Mouse (Mus musculus) T-helper 1 cell (primary cell): ENCODE data around the gene Urod.

Source experiments
- in situ Hi-C: fragments of 300-600 bp; cut with MboI, MseI; formaldehyde crosslinking; loops from one replicate; pipeline ENCODE4 v1.15.1; 2025; ENCODE audit warnings: high pct_unique_total_duplicates

Gene Urod

GRCm38 (mm10) chr4:116995798-116996135 is 1.6 kb upstream of the Urod start:
- in situ Hi-C loops: loop anchor here (5.0 to 10.0 kb wide), 3 partner anchors 102 to 291 kb away; partner anchors contain the start of genes Ccdc163, Hpdl, Mmachc and Ptch2

- in situ Hi-C loops: loop anchor here (5.0 to 10.0 kb wide), 3 partner anchors 102 to 290 kb away; partner anchors contain the start of genes Ccdc163, Hpdl, Mmachc and Ptch2
Observed at GRCm38 (mm10) chr4:116995131-116995797, 1.1 kb upstream of the Urod start, which contains the start of gene Hectd3. Hectd3 (plus strand) TSS chr4:116995317.

- in situ Hi-C loops: loop anchor here (10.0 kb wide), 1 partner anchor 287 kb away; the partner anchor contains the start of genes Ccdc163 and Mmachc
Observed at GRCm38 (mm10) chr4:116991366-116991765, 2.8 kb downstream of the Urod start.

GRCm38 (mm10) chr4:116989731-116990130 is 4.5 kb downstream of the Urod start:
- in situ Hi-C loops: loop anchor here (10.0 kb wide), 1 partner anchor 285 kb away; the partner anchor contains the start of genes Ccdc163 and Mmachc

GRCm38 (mm10) chr4:116987122-116987456 is 7.1 kb downstream of the Urod start:
- in situ Hi-C loops: no loop called here

GRCm38 (mm10) chr4:116986400-116987121 is 7.7 kb downstream of the Urod start:
- in situ Hi-C loops: no loop called here

- in situ Hi-C loops: no loop called here
Observed at GRCm38 (mm10) chr4:116985681-116986080, 8.5 kb downstream of the Urod start.

- in situ Hi-C loops: no loop called here
Observed at GRCm38 (mm10) chr4:116976503-116976902, 17.7 kb downstream of the Urod start.

- in situ Hi-C loops: no loop called here
Observed at GRCm38 (mm10) chr4:116954951-116955350, 39.3 kb downstream of the Urod start.

GRCm38 (mm10) chr4:116951642-116952041 is 42.6 kb downstream of the Urod start:
- in situ Hi-C loops: no loop called here

- in situ Hi-C loops: no loop called here
Observed at GRCm38 (mm10) chr4:116944055-116944454, 50.2 kb downstream of the Urod start.

GRCm38 (mm10) chr4:116942695-116943094 is 51.5 kb downstream of the Urod start:
- in situ Hi-C loops: no loop called here
